Mouse (Mus musculus) liver, embryonic 14.5 days (tissue): ENCODE data around the gene Hrh1. TPM values are rescaled to one million over a fixed set of nuclear protein-coding genes. Genes with fewer than 3 reads are reported as not detected.
"Not testable (repeated sequence)": the region's sequence is repeated elsewhere in the genome, so short reads cannot be mapped to it uniquely, and the experiment has no call there.

Source experiments
- ATAC-seq: fragments of 200-750 bp; cut with Nextera tagmentation; 2 replicates; pipeline ENCODE4 v1.8.0; 2017; ENCODE audit warnings: moderate number of reproducible peaks, mild to moderate bottlenecking, moderate library complexity; ENCODE audit not compliant: insufficient read depth
- DNase-seq, 3 experiments: peaks; one replicate each; pipeline ENCODE4 v3.0.0-alpha.2; 2012 to 2013; ENCODE audit warnings: low read depth in 3 of 3, low spot score in 3 of 3
- H3K27ac ChIP-seq: fragments of 300-500 bp; sonication (generic); 2 replicates; pipeline ENCODE4 v1.5.1; 2014; ENCODE audit warnings: moderate library complexity, mild to moderate bottlenecking, control low read depth, inconsistent platforms
- H3K27me3 ChIP-seq: fragments of 300-500 bp; sonication (generic); 2 replicates; pipeline ENCODE4 v1.6.1; 2014; ENCODE audit warnings: mild to moderate bottlenecking, low read length, moderate library complexity; ENCODE audit not compliant: control insufficient read depth, insufficient read depth
- H3K36me3 ChIP-seq: fragments of 300-500 bp; sonication (generic); replicated peaks from 2 replicates; pipeline ENCODE4 v1.6.1; 2014; ENCODE audit warnings: low read depth; ENCODE audit not compliant: control insufficient read depth, insufficient read depth
- H3K4me1 ChIP-seq, 2 experiments: fragments of 200-500 bp in 1 of 2; fragments of 300-500 bp in 1 of 2; sonication (generic) in 1 of 2; replicated peaks; 2 replicates each; pipeline ENCODE4 v1.6.1; 2012 to 2014; ENCODE audit warnings: antibody characterized with exemption in 1 of 2, inconsistent platforms in 1 of 2, low read length in 1 of 2; ENCODE audit not compliant: control insufficient read depth in 2 of 2, insufficient read depth in 2 of 2
- H3K4me2 ChIP-seq: fragments of 300-500 bp; sonication (generic); 2 replicates; pipeline ENCODE4 v1.6.1; 2014; ENCODE audit warnings: low read depth, mild to moderate bottlenecking, control low read depth, moderate library complexity
- H3K4me3 ChIP-seq, 2 experiments: fragments of 200-500 bp in 1 of 2; fragments of 300-500 bp in 1 of 2; sonication (generic) in 1 of 2; 2 replicates each; pipeline ENCODE4 v1.5.1; 2012 to 2014; ENCODE audit warnings: low read depth in 2 of 2, low read length in 2 of 2, mild to moderate bottlenecking in 2 of 2, control low read depth in 1 of 2, inconsistent platforms in 1 of 2, moderate library complexity in 1 of 2; ENCODE audit not compliant: insufficient read depth in 1 of 2
- H3K9ac ChIP-seq: fragments of 300-500 bp; sonication (generic); replicated peaks from 2 replicates; pipeline ENCODE4 v1.6.1; 2014; ENCODE audit warnings: mild to moderate bottlenecking, control low read depth, moderate library complexity
- H3K9me3 ChIP-seq: fragments of 300-500 bp; sonication (generic); 2 replicates; pipeline ENCODE4 v1.6.1; 2016; ENCODE audit warnings: low read length, mixed read lengths; ENCODE audit not compliant: control insufficient read depth
- WGBS: fragments of 180-500 bp; shearing (Covaris S2); extraction: QIAGEN DNeasy Blood & Tissue Kit; methylation state at CpG from one replicate; pipeline ENCODE4 v1.1.7; 2014; ENCODE audit not compliant: insufficient replicate concordance; 5-methylcytosine and 5-hydroxymethylcytosine counted together
- polyA plus RNA-seq, 2 experiments: library from polyadenylated mRNA; depleted of rRNA in 1 of 2; stranded (reverse) in 1 of 2; unstranded in 1 of 2; fragments of >200 nt; fragmentation: Nextera tagmentation in 1 of 2; extraction: Ambion mirVana in 1 of 2; gene quantifications; 2 replicates each; pipeline versions ENCODE4 v1.2.1 to v1.2.3; 2012 to 2014

Gene Hrh1
- polyA plus RNA-seq, 2 experiments = 0.06 TPM; not detected in 1

GRCm38 (mm10) chr6:114528709-114529108, 131.0 kb downstream of the Hrh1 start:
- H3K4me1 ChIP-seq = not testable (repeated sequence)
- no CpG with 5 or more reads among the region's 12 CpGs for WGBS

More at GRCm38 (mm10) chr6:114528709-114529108, 131.0 kb downstream of the Hrh1 start:
- not testable (repeated sequence) for DNase-seq, H3K27me3 ChIP-seq, H3K9ac ChIP-seq, H3K4me3 ChIP-seq, H3K9me3 ChIP-seq, H3K27ac ChIP-seq, H3K36me3 ChIP-seq, ATAC-seq, H3K4me2 ChIP-seq

Other genes starting within 250 kb of the Hrh1 start
- 0.03 and 0.25 TPM in 2 replicates for gene Slc6a1, start 115.3 kb upstream of the Hrh1 start, polyA plus RNA-seq (2012; rRNA removed)
- gene Slc6a1, start 115.3 kb upstream of the Hrh1 start, polyA plus RNA-seq (2014; fragmentation: Nextera tagmentation; extraction: Ambion mirVana) = 0.04 TPM in 1 of 2 replicates, not detected in the other
- 4.7 and 4.8 TPM in 2 replicates for gene Atg7, start 245.2 kb downstream of the Hrh1 start, polyA plus RNA-seq (2012; rRNA removed)
- 8.9 and 11.8 TPM in 2 replicates for gene Atg7, start 245.2 kb downstream of the Hrh1 start, polyA plus RNA-seq (2014; fragmentation: Nextera tagmentation; extraction: Ambion mirVana)